Mouse (Mus musculus): ENCODE results near the gene Hoxc13. TPM values are rescaled to one million over a fixed set of nuclear protein-coding genes. Genes with fewer than 3 reads are reported as not detected.

The Hoxc13 gene
- total RNA-seq, 2 experiments from 2014 or later, result not detected

DNA sequence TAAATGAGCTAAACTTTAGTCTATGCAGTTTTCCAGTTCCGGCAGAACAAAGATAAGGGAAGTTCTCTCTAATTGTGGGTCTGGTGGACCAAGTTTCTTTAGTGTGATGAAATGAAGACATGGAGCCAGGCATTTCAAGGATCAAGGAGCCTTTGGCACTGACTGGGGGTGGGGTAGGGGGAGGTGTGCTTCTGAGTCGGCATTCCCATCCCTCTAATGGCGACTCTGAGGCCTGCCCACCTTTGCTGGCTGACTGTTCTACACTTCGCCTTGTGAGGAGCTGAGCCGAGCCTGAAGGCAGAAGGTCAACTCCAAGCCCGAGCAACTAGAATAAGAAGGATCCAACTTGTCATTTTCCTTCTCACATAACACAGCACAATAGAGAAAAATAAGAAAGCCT, 40.8 kb downstream of the Hoxc13 start:
- ATAC-seq (replicated peaks; ENCODE audit: low FRiP score, poor library complexity, severe bottlenecking), result no peak

DNA sequence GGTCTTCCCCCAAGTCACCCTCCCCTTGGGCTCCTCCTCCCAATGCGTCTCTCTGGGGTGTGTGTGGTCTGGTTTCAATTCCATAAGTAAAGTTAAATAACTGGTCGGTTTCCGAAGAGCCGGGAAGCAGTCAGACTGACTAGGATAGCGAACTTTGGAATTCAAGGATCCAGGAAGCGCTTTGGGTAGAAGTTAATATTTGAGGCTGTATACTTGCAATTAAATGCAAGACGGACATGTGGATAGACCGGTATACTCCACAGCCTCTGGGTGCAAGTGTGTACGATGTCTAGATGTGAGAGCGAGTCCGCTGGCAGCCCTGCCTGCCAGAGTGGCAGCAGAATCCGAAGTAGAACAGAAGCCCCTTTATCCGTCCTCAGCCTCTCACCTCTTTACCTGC, 41.6 kb downstream of the Hoxc13 start:
- no peak for ATAC-seq (replicated peaks; ENCODE audit: low FRiP score, poor library complexity, severe bottlenecking)

DNA sequence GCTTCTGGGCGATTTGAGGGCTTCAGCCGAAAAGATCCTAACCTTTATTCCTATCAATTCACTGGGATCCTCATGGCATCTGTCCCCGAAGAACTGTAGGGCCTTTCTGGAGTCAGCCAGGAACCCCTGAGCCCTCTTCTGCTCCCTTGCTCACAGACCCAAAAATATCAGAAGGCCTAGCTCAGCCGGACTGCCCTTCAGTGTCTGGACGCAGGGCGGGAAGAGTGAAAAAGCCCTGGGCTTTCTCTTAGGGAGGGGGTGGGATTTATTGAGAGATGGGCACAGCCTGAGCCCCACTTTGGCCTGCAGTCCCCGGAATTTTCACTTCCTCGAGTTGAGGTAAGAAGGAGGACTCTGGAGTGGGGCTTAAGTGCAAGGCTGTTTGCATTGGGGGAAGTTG, 42.4 kb downstream of the Hoxc13 start:
- ATAC-seq (replicated peaks; ENCODE audit: low FRiP score, poor library complexity, severe bottlenecking), result no peak

- no peak for ATAC-seq (replicated peaks; ENCODE audit: low FRiP score, poor library complexity, severe bottlenecking)
Observed at GRCm38 (mm10) chr15:102963671-102964640, 43.1 kb downstream of the Hoxc13 start.

- ATAC-seq (replicated peaks; ENCODE audit: low FRiP score, poor library complexity, severe bottlenecking), result no peak
Observed at GRCm38 (mm10) chr15:102965003-102965891, 44.3 kb downstream of the Hoxc13 start.

DNA sequence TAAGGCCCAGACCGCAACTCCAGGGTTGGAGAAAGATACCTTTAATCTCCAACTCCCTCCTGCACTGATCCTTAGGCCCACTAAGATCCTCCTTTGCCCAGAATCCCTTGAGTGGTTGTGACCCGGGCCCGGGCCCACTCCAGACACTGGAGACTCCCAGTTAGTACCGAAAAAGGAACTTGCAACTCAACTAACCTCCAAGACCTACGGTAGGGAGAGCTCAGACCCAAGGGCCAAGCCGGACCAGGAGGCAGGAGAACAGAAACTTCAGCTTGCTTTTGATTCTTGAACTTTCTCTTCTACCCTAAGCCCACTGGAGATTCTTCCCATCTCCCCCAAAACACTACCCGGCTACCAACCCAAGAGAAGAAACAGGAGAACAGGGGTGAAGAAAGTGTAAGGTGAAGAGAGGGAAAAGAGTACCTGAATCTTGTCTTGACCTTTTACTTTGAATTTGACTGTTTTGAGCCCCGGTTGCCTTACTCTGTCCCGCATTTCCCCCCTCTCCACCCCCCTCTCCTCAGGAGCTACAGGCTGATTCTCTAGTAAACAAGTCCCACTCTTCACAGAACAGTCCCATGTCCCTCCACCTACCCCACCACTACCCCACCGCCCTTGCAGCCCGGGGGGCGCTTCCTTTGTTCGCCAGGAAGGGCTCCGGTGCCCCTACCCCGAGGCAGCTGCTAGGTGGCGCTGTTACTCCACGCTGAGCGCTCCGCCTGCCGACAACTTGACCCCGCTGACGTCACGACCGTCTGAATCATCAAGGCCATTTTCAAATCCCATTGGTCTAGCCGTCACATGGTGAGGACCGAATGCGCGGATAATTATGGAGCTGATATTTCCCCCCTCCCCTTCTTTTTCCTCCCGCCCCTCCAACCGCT, 45.2 kb downstream of the Hoxc13 start:
- ATAC-seq (replicated peaks; ENCODE audit: low FRiP score, poor library complexity, severe bottlenecking), result no peak

GRCm38 (mm10) chr15:102966776-102967311, 45.9 kb downstream of the Hoxc13 start, which contains the start of gene Hoxc10:
Hoxc10 (plus strand) TSS chr15:102966796.
- no peak for ATAC-seq (replicated peaks; ENCODE audit: low FRiP score, poor library complexity, severe bottlenecking)

DNA sequence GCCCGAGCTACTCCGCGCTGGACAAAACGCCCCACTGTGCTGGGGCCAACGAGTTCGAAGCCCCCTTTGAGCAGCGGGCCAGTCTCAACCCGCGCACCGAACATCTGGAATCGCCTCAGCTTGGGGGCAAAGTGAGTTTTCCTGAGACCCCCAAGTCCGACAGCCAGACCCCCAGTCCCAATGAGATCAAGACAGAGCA, 46.3 kb downstream of the Hoxc13 start, which contains the start of gene Hoxc5:
TSS of gene Hoxc5 (plus strand) at position 132 of the 199 bp plus-strand sequence.
- no peak for ATAC-seq (replicated peaks; ENCODE audit: low FRiP score, poor library complexity, severe bottlenecking)

GRCm38 (mm10) chr15:102967511-102968397, 46.9 kb downstream of the Hoxc13 start:
- ATAC-seq (replicated peaks; ENCODE audit: low FRiP score, poor library complexity, severe bottlenecking), result no peak

- ATAC-seq (replicated peaks; ENCODE audit: low FRiP score, poor library complexity, severe bottlenecking), result no peak
Observed at GRCm38 (mm10) chr15:102969296-102969695, 48.4 kb downstream of the Hoxc13 start.

GRCm38 (mm10) chr15:102970740-102971139, 49.8 kb downstream of the Hoxc13 start:
- ATAC-seq (replicated peaks; ENCODE audit: low FRiP score, poor library complexity, severe bottlenecking), result no peak

- no peak for ATAC-seq (replicated peaks; ENCODE audit: low FRiP score, poor library complexity, severe bottlenecking)
Observed at GRCm38 (mm10) chr15:102972254-102972653, 51.4 kb downstream of the Hoxc13 start.

DNA sequence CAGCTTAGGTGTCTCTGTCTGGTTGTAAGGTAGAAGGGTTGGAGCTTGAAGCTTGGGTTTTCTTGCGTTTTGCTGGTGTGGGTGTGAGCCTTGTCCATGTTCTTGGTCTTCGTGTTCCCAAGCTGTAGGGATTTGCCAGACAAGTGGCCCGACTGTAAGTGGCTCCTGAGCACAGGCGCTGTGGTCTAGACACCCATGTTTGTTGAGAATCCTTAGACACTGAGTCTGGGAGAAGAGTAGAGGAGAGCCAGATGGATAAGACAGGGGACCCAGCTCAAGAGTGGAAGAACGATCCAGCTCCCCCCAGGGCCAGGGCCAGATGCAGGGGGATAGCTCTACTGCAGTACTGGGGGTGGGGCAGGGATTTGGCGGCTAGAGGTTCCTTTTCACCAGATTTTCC, 51.9 kb downstream of the Hoxc13 start:
- no peak for ATAC-seq (replicated peaks; ENCODE audit: low FRiP score, poor library complexity, severe bottlenecking)

- no peak for ATAC-seq (replicated peaks; ENCODE audit: low FRiP score, poor library complexity, severe bottlenecking)
Observed at GRCm38 (mm10) chr15:102975034-102975433, 54.1 kb downstream of the Hoxc13 start.

GRCm38 (mm10) chr15:102975688-102976111, 54.8 kb downstream of the Hoxc13 start:
- no peak for ATAC-seq (replicated peaks; ENCODE audit: low FRiP score, poor library complexity, severe bottlenecking)

DNA sequence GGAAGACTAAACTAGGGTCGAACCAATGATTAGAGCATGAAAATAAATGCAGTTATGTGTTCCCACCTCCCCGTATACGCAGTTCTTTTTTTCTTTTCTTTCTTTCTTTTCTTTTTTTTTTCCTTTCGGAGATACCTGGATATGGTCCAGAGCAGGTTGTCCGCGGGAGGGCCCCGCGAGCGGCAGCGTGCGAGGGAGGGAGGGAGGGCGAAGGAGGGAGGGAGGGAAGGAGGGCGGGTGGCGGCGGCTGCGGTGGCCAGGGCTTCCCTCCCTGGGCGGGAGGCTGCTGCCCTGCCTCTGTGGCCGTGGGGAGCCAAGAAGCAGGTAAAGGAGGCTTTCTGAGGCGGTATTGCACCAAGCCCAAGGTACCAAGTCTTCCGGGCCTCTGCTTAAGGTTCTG, 55.3 kb downstream of the Hoxc13 start, which contains the start of gene Hoxc9:
TSS of gene Hoxc9 (plus strand) at position 269 of the 400 bp plus-strand sequence.
- ATAC-seq (replicated peaks; ENCODE audit: low FRiP score, poor library complexity, severe bottlenecking), result no peak

- ATAC-seq (replicated peaks; ENCODE audit: low FRiP score, poor library complexity, severe bottlenecking), result no peak
Observed at GRCm38 (mm10) chr15:102976631-102977422, 55.9 kb downstream of the Hoxc13 start.
